Mouse (Mus musculus) gastrocnemius, postnatal 36 days (tissue): ENCODE measurements around the gene Ptgdr2. TPM values are rescaled to one million over a fixed set of nuclear protein-coding genes. Genes with fewer than 3 reads are reported as not detected.
A peak's percentile ranks its signal among the peaks of the same experiment; 100 is the strongest.

ENCODE experiments used
- DNase-seq, 2 experiments: peaks; one replicate each; pipeline ENCODE4 v3.0.0; 2022
- intact Hi-C: fragments of 180-260 bp; cut with DNase I; formaldehyde crosslinking; loops from one replicate; pipeline ENCODE4 v1.15.1; 2025
- long read RNA-seq, 2 experiments: library from polyadenylated mRNA; stranded (forward); transcript quantifications; one replicate each; pipeline ENCODE4 v2.0.0; 2021
- total RNA-seq, 2 experiments: library from RNA; stranded (reverse); gene quantifications; 2 replicates each; pipeline ENCODE4 v1.2.3; 2021

The Ptgdr2 gene
- not detected for total RNA-seq
- long read RNA-seq, experiment 1 = 0 reads
- long read RNA-seq, experiment 2 = 0 reads

- intact Hi-C loops = no loop called here
Measured at GRCm38 (mm10) chr19:10937110-10937563, at the start of gene Ptgdr2. Ptgdr2 (plus strand) TSS chr19:10937160.

GRCm38 (mm10) chr19:10892201-10892600 is 44.8 kb upstream of the Ptgdr2 start:
- no peak for DNase-seq
- intact Hi-C loops = no loop called here

More at GRCm38 (mm10) chr19:10937110-10937563, at the start of gene Ptgdr2:
- DNase-seq = no peak

- intact Hi-C loops = loop anchor here (2.0 kb wide), 1 partner anchor 14 kb away; no protein-coding TSS in a partner anchor
- peak; percentile 95 for DNase-seq
Measured at GRCm38 (mm10) chr19:10895016-10895528, 41.9 kb upstream of the Ptgdr2 start, which contains the start of gene Prpf19. Prpf19 (plus strand) TSS chr19:10895231.

- intact Hi-C loops = loop anchor here (2.0 kb wide), 1 partner anchor 15 kb away; no protein-coding TSS in a partner anchor
- DNase-seq = no peak
Measured at GRCm38 (mm10) chr19:10895708-10896107, 41.3 kb upstream of the Ptgdr2 start.

- DNase-seq = no peak
- intact Hi-C loops = no loop called here
Measured at GRCm38 (mm10) chr19:10896849-10897248, 40.1 kb upstream of the Ptgdr2 start.

- DNase-seq = no peak
- intact Hi-C loops = no loop called here
Measured at GRCm38 (mm10) chr19:10897491-10897890, 39.5 kb upstream of the Ptgdr2 start.

- peak; percentile 38 to 46 for DNase-seq
- intact Hi-C loops = no loop called here
Measured at GRCm38 (mm10) chr19:10900315-10900714, 36.6 kb upstream of the Ptgdr2 start.

GRCm38 (mm10) chr19:10901046-10901445 is 35.9 kb upstream of the Ptgdr2 start:
- intact Hi-C loops = no loop called here

GRCm38 (mm10) chr19:10904512-10904911 is 32.4 kb upstream of the Ptgdr2 start:
- intact Hi-C loops = no loop called here
- no peak for DNase-seq

More at GRCm38 (mm10) chr19:10901046-10901445, 35.9 kb upstream of the Ptgdr2 start:
- DNase-seq = no peak

GRCm38 (mm10) chr19:10904927-10905727 is 31.8 kb upstream of the Ptgdr2 start:
- intact Hi-C loops = no loop called here
- peak; percentile 50 to 69 for DNase-seq

- no peak for DNase-seq
- intact Hi-C loops = no loop called here
Measured at GRCm38 (mm10) chr19:10905728-10906000, 31.3 kb upstream of the Ptgdr2 start.

- peak in 1 of 2 experiments; percentile 31 for DNase-seq
- intact Hi-C loops = no loop called here
Measured at GRCm38 (mm10) chr19:10907891-10908290, 29.1 kb upstream of the Ptgdr2 start.

GRCm38 (mm10) chr19:10909087-10909721 is 27.8 kb upstream of the Ptgdr2 start:
- DNase-seq = no peak
- intact Hi-C loops = no loop called here

GRCm38 (mm10) chr19:10914291-10914690 is 22.7 kb upstream of the Ptgdr2 start:
- intact Hi-C loops = loop anchor here (5.0 kb wide), 2 partner anchors 33 to 48 kb away; partner anchors contain the start of gene Ccdc86
- no peak for DNase-seq

GRCm38 (mm10) chr19:10914870-10915269 is 22.1 kb upstream of the Ptgdr2 start:
- intact Hi-C loops = loop anchor here (5.0 kb wide), 2 partner anchors 32 to 47 kb away; partner anchors contain the start of gene Ccdc86

GRCm38 (mm10) chr19:10916506-10916905 is 20.5 kb upstream of the Ptgdr2 start:
- DNase-seq = no peak
- intact Hi-C loops = no loop called here

More at GRCm38 (mm10) chr19:10914870-10915269, 22.1 kb upstream of the Ptgdr2 start:
- DNase-seq = no peak

GRCm38 (mm10) chr19:10918321-10918991 is 18.5 kb upstream of the Ptgdr2 start:
- intact Hi-C loops = no loop called here
- no peak for DNase-seq

- DNase-seq = no peak
- intact Hi-C loops = no loop called here
Measured at GRCm38 (mm10) chr19:10920532-10920931, 16.4 kb upstream of the Ptgdr2 start, which contains the start of gene Zp1. Zp1 (minus strand) TSS chr19:10920632.

GRCm38 (mm10) chr19:10921058-10921457 is 15.9 kb upstream of the Ptgdr2 start:
- no peak for DNase-seq
- intact Hi-C loops = no loop called here

GRCm38 (mm10) chr19:10924220-10924619 is 12.7 kb upstream of the Ptgdr2 start:
- DNase-seq = no peak
- intact Hi-C loops = no loop called here
